Mouse (Mus musculus): ENCODE results near the gene Olfr44. TPM values are rescaled to one million over a fixed set of nuclear protein-coding genes. Genes with fewer than 3 reads are reported as not detected.

Olfr44 gene
- polyA plus RNA-seq, 1 experiment from 2014 or later: not detected

Other genes starting within 250 kb of the Olfr44 start
- not detected in 2 replicates for gene Olfr1537, start 244.0 kb downstream of the Olfr44 start, polyA plus RNA-seq (2015; fragmentation: Nextera tagmentation; extraction: Ambion mirVana)
- gene Olfr945, start 217.2 kb downstream of the Olfr44 start, polyA plus RNA-seq (2015; fragmentation: Nextera tagmentation; extraction: Ambion mirVana): not detected in 2 replicates
- gene Olfr948, start 167.9 kb downstream of the Olfr44 start, polyA plus RNA-seq (2015; fragmentation: Nextera tagmentation; extraction: Ambion mirVana): not detected in 2 replicates
- gene Olfr951, start 106.6 kb downstream of the Olfr44 start, polyA plus RNA-seq (2015; fragmentation: Nextera tagmentation; extraction: Ambion mirVana): not detected in 2 replicates
- gene Olfr952, start 66.8 kb downstream of the Olfr44 start, polyA plus RNA-seq (2015; fragmentation: Nextera tagmentation; extraction: Ambion mirVana): not detected in 2 replicates
- gene Olfr954, start 37.3 kb downstream of the Olfr44 start, polyA plus RNA-seq (2015; fragmentation: Nextera tagmentation; extraction: Ambion mirVana): not detected in 2 replicates
- not detected in 2 replicates for gene Olfr955, start 22.1 kb downstream of the Olfr44 start, polyA plus RNA-seq (2015; fragmentation: Nextera tagmentation; extraction: Ambion mirVana)
- not detected in 2 replicates for gene Olfr957, start 21.8 kb upstream of the Olfr44 start, polyA plus RNA-seq (2015; fragmentation: Nextera tagmentation; extraction: Ambion mirVana)
- not detected in 2 replicates for gene Olfr958, start 60.1 kb upstream of the Olfr44 start, polyA plus RNA-seq (2015; fragmentation: Nextera tagmentation; extraction: Ambion mirVana)
- not detected in 2 replicates for gene Olfr959, start 81.6 kb upstream of the Olfr44 start, polyA plus RNA-seq (2015; fragmentation: Nextera tagmentation; extraction: Ambion mirVana)
- 8.0 and 8.4 TPM in 2 replicates for gene AW551984, start 110.4 kb upstream of the Olfr44 start, polyA plus RNA-seq (2015; fragmentation: Nextera tagmentation; extraction: Ambion mirVana)
- gene Olfr148, start 116.7 kb upstream of the Olfr44 start, polyA plus RNA-seq (2015; fragmentation: Nextera tagmentation; extraction: Ambion mirVana): not detected in 2 replicates
- gene Olfr960, start 127.4 kb upstream of the Olfr44 start, polyA plus RNA-seq (2015; fragmentation: Nextera tagmentation; extraction: Ambion mirVana): not detected in 2 replicates
- not detected in 2 replicates for gene Olfr961, start 151.1 kb upstream of the Olfr44 start, polyA plus RNA-seq (2015; fragmentation: Nextera tagmentation; extraction: Ambion mirVana)
- not detected in 2 replicates for gene Olfr963, start 173.2 kb upstream of the Olfr44 start, polyA plus RNA-seq (2015; fragmentation: Nextera tagmentation; extraction: Ambion mirVana)
- gene Olfr149, start 213.1 kb upstream of the Olfr44 start, polyA plus RNA-seq (2015; fragmentation: Nextera tagmentation; extraction: Ambion mirVana): not detected in 2 replicates
- gene Olfr965, start 217.4 kb upstream of the Olfr44 start, polyA plus RNA-seq (2015; fragmentation: Nextera tagmentation; extraction: Ambion mirVana): not detected in 2 replicates
- gene Olfr150, start 237.0 kb upstream of the Olfr44 start, polyA plus RNA-seq (2015; fragmentation: Nextera tagmentation; extraction: Ambion mirVana): not detected in 2 replicates

Data from heart, embryonic 16.5 days (tissue).